Mouse (Mus musculus) heart, adult 11 months (tissue): Measurements from ENCODE around the gene Stard3.

Experiments used
- DNase-seq: peaks from one replicate; pipeline ENCODE4 v3.0.0; 2022

Stard3 gene

DNA sequence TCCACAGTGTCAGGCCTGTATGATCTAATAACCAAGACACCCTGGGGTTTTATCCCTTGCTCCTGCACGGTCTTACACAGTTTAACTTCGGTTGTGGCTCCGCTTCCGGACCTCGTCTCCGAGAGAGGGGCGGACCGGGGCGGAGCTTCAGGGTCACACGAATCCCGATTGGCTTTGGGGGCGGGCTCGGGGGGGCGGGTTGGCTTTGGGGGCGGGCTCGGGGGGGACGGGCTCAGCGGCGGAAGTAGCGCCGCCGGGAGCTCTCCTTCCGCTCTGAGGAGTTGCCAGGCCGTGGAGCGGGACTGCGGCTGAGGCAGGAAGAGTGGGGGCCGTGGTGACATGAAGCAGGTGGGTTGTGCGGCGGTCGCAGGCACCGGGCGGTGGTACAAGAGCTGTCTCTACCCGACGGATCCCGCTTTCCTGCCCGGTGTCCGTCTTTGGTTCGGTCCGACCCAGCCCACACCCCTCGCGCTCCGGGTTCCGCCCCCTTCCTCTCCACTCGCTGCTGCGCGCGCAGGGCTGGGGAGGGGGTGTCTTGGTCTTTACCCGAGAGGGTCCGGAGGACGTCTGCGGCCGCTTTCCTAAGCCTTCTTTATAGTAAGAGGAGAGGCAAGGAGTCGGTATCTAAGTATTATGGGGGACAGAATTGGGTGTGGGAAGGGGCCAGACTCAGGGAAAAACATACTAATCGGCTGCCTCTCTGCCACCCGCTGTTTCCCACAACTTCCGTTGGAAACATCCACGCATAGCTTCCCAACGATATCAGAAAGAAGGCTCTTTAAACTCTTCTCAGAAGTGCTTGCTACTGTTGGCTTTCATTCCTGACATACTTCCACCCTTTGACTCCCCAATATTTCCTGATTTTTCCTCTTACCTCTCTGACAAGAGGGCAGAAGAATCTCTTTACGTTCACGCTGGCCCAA lies at the start of gene Stard3:
Gene Stard3, plus strand, starts transcription at position 208 of the 923 bp plus-strand sequence.
- peak; percentile 99 for DNase-seq

DNA sequence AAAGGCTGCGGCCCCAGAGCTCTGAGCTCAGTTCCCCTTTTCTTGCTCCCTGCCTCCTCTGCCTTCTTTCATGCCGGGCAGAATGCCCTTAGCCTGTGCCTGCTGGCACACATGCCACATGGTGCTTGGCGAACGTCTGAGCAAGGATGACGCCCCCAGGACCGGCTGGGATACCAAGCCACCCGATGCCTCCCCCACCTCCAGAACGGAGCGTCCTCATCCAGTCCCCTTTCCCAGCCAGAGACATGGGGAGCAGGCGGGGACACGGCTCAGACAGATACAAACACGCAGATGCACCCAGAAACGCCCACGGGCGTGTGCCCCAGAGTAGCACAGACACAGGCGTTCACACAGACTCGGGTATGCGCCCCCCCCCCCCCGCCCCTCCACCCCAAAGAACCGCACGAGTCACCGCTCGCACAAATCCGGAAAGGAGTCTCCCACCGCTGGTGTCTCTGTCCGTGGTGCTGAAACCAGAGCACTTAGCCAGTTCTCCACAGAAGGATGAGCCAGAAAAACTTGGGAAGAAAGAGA lies 44.3 kb upstream of the Stard3 start:
- no peak for DNase-seq

DNA sequence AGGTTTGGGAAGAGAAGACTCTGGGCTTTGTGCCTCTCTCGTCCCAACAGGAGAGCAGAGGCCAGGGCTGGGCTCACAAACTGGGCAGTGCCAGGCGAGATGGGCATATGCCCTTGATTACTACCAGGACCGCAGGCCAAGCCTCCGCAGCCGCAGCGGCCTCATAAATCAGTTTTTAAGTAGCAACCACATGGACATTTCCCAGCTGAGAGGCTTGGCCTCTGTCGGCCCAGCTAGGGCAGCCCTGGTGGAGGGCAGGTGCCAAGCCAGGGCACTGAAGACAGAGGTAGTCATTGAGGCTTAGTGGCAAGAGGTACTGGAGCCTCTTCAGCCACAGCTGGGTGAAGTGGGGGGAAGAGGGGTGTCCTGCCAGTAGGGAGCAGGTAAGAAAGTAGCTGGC lies 40.7 kb upstream of the Stard3 start:
- DNase-seq: no peak

DNA sequence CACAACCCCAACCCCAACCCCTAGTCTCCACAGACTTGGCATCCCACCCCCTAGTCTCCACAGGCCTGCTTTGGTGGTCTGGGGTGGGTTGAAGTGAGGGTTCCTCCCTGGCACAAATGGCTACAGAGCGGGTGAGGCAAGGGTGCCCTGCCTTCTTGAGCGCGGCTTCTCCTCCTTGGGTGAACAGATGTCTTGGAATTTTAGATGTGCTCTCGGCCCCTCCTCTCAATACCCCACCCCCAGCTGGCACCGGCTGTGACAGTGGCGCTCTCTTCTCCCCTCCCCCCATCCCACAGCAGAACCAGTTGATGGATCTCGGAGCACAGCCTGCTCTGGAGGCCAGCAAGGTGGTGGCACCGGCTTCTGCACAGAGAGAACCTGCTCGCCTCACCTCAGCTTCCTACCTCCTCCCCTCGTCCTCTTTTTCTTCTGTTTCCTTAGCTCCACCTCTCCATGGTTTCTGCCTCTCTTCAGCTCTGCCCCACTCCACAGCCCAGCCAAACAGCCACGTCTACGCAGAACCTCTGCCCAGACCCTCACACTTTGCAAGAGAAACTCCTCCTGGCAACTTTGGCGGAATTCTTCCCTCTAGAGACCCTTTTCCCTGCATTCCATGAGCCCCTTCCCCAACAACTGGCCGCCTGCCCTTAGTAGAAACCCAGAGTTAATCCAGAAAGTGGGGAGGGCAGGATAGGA lies 39.6 kb upstream of the Stard3 start:
- no peak for DNase-seq

DNA sequence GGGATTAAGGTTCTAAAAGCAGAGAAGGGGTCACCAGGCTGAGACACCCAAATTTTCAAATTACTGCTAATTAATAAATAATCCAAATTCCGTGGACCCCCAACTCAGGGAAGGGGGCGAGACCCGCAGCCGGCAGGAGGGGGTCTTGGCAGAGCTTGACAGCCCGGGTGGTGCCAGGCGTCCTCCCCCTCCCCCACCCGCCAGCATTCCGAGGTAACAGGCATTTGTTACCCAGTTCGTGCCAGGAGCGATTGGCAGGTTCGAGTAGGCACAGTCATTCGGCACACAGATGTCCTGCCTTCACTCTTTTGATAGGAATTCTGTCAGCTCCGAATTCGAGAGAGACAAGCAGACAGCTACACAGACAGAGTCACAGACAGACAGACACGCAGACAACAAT lies 39.0 kb upstream of the Stard3 start:
- DNase-seq: no peak

DNA sequence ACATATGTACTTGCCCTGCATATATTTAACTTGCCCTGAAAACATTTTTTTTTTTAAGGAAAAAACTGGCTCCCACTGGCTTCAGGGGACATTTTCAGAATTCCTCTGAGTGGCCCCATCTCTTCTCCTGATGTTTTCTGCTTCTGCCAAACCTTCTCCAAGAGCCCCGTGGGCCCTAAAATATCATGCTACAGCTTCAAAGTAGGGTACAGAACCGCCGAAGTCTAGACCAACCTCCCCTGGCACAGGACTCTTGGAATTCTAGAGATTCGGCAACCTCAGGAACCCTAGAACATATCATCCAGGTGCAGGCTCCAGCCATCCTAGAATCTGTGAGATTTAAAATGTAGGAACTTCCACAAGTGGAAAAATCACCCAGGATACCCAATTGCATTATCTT lies 38.6 kb upstream of the Stard3 start:
- DNase-seq: no peak

DNA sequence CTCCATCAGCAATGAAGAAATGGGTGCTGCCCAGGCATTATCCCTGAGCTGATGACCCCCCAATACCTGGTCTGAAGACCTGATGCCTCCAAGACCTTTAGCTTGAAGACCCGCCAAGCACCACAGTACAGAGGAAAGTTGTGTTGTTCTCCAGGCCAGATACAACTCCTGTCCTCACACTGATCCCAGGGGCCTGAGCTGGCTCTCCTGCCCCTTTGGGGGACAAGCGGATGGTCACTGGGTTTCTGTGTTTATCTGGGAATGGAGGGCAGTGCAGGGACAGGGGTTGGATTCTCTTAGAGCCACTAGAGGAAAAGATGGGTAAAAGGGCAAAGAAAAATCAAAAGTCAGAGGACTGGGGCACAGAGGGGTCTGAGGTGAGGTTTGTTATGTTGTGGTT lies 38.2 kb upstream of the Stard3 start:
- no peak for DNase-seq

DNA sequence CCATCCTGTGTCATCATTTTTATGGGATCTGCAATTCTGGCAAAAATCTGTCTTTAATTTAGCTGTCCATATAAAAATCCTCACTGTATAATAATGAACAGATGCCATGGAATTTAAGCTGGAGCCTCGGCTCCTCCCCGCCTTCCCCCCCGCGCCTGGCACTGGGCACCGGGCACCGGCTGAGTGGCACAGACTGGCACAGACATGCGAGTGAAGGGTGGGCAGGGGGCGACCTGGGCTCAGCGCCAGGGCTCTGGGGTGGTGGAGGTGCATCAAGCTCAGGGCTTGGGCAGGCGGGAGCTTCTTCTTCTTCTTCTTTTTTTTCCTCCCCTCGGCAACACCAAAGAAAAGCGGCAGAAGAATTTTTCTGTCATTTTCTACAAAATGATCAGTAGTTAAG lies 37.8 kb upstream of the Stard3 start:
- no peak for DNase-seq

DNA sequence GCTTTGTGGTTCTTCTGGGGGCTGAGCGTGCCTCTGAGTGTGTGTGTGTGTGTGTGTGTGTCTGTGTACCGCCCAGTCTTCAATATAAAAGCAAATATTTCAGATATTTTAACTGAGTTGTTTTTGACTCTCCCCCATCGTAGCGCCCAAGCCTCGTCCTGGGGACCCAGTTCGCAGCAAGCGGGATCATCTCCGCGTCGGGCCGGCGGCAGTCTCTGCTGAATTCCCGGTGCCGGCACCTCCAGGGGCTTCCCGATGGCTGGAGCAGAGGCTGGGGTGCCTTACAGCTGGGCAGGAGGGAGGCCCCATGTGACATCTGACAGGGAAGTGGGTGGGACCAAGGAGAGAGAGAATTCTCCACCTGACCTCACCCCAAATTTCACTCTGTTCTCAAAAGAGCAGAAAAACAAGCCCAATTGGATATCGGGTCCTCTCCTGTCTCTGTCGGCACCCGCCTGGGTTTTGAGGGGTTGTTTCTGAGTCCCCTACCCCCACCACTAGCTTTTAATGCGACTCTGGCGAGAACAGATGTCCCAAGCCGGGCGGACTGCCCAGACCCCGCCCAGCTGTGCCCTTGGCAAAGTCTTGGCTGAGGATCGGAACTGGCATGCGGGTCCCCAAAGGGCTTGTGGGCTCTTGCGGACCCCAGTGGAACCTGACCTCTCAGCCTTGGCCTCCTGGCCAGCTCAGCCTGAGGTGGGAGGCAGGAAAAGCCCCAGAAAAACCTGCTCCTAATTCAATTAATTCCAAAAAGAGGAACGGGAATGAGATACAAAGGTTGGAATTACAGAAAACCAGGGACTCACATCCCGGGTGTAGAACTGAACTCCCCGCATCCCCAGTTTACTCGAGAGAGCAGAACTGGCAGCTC lies 37.1 kb upstream of the Stard3 start:
- no peak for DNase-seq

DNA sequence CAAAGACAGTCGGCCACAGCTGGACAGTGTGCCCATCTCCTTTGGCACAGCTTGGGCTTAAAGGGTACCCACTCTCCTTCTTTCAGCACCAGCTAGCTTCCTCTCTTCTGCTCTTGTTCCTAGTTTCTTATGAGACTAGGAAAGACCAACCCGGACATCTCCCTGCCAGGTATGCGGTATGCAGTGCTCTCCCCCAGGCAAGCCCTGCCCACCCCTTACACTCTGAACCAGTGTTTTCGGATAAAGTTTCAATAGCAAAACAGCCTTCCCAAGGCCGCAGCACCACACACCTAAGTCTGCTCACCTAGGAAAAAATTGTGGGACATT lies 36.5 kb upstream of the Stard3 start:
- no peak for DNase-seq

DNA sequence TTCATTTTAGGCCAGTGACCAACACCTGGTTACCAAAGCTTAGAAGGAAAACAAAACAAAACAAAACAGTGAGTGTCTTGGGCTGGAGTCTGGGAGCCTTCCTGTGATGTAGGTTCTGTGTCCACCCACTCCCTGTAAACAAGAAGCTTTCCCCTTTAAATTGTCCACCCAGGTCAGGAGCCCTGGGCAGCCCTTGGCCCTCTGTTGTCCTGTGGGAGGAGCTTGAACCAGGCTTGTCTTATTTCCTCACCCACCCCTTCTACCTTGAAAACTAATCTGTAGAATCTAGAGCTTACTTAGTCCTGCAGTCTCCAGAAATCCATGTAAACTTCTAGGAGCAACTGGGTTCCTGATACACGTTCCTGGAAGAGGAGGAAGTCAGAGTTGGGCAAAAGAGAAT lies 36.0 kb upstream of the Stard3 start:
- DNase-seq: no peak

DNA sequence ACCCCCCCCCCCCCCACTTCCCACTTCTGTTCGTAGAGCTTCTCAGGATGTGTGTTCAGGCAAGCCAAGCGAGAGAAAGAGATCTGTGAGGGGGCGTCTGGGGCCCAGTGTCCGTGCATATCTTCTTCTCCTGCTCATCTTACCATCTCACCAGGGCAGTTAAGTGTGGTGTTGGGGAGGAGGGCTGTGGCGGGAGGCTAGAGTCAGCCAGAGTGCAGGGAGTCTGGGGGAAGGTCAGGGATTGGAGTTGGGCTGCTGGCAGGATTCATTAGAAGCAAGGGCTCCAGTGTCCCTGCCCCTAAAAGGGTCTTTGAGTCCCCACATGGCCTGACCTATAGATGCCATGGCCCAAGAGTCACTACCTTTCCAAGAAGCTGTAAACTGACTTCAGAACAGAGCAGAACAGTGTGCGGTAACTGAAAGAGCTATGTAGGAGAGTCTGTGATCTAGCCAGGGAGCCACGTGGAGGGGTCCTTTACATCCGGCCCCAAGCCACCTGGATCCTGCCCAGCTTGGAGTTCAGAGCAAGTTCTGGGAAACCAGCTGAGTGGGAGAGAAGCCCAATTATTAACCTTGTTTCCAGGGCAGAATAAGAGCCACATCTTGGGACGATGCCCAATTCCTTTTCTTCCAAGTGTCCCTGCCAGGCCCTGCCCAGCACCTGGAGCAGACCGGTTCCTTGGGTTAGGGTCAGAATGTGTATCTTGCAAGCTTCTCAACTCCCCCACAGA lies 34.9 kb upstream of the Stard3 start:
- peak; percentile 77 for DNase-seq

DNA sequence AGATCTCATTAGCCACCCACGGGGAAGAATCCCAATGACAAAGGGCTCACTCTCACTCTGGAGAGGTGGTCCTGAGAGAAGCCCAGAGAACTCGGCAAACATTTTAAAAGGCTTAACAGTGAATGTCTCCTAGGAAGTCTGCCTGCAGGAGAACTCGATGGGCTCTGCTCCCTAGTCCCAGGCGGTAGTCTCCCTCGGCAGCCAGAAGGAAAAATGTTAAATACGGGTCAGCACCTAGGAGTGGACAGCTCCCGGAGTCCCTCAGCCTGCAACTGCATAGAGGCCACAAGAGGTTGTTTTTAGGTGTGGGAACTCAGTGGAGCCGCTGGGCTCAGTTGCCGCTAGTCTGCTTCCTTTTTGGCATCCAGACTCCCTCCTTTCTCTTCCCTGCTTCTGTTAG lies 34.2 kb upstream of the Stard3 start:
- peak; percentile 83 for DNase-seq

DNA sequence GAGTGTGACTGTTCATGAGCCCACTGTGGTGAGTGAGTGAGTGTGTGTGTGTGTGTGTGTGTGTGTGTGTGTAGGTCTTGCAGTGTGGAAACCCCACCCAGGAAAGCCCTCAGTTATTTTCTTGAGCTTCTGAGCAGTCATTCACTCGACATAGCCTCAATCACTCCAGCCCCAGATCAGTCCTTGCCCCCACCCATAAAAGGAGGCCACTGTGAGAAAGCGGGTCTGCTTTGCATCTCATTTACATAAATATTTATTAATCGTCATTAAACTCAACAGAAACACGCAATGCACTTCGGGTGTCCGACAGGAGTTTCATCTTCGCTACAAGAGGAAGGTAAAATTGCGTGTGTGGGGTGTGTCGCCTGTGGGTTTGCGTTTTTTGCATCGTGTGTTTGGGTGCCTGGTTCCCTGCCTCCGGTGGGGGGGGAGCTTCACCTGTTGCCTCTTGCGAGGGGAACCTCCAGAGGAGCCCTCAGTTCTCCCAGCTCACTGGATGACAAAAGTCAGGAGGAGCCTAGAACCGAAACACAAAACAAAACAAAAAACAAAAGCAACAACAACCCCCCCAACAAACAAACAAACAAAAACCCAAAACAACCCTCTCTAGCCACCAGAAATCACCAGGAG lies 32.9 kb upstream of the Stard3 start:
- no peak for DNase-seq

DNA sequence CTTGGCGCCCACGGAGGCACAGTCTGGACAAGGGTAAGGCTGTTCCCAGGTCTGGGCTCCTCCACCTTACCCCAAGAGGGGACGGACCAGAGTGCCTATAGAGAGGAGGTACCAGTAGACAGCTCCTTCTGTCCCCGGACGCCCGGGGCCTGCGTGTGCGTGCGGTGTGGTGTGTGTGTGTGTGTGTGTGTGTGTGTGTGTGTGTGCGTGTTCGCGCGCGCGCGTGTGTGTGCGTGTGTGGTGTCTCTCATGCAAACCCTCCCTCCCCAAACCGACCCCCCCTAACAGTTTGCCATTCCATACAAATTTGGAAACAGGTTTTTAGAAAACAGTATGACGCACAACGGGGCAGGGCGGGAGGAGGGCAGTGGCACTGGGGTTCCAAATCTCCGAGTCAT lies 32.3 kb upstream of the Stard3 start:
- no peak for DNase-seq

DNA sequence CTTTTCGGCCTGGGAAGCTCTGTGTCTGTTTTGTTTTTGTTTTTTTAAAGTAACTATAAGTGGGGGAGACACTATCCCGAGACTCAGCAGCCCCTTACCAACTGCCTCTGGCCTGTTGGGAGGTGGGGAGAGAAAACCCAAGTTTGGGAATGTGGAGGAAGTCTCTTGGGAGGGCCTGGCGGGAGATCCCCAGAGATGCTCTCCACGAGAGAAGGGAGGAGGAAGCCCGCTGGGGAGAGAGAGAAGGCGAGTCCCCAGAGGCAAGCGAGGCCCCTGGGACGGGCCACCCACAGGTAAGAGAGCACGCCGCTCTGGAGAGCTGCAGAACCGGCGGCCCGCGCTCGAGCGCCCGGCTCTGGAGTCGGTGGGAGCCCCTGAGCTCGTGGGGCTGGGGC lies 31.4 kb upstream of the Stard3 start:
- no peak for DNase-seq

DNA sequence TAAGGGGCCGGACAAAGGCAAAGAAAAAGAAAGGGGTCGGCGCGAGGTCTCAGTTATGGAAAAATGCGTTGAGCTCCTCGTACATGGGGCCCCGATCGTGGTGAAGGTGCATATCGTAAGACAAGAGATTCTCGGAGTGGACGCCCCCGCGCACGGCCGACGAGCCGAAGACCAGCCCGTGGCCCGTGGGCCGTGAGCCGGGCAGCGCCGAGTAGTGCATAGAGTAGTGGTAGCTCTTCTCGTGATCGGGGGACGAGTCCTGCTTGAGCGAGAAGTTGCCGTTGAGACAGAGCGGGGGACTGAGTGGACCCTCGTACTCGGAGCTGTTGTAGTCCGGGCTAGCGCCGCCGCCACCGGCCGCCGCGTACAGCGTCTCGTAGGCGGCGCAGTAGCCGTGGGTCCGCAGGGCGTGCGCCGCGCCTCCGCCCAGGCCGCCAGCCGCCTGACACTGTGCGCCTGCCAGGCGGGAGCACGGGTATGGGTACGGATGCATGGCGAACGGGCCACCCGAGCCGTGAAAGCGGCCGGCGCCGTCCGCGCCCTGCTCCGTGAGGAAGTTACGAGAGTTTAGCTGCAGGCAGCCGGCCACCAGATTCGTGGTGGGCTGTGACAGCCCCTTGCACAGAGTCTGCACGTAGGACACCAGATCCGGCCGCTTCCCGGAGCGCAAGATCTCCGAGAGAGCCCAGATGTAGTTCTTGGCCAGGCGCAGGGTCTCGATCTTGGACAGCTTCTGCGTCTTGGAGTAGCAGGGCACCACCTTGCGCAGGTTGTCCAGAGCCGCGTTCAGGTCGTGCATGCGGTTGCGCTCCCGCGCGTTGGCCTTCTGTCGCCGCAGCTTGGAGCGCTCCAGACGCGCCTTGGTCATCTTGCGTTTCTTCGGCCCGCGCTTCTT lies 30.8 kb upstream of the Stard3 start:
- DNase-seq: no peak

DNA sequence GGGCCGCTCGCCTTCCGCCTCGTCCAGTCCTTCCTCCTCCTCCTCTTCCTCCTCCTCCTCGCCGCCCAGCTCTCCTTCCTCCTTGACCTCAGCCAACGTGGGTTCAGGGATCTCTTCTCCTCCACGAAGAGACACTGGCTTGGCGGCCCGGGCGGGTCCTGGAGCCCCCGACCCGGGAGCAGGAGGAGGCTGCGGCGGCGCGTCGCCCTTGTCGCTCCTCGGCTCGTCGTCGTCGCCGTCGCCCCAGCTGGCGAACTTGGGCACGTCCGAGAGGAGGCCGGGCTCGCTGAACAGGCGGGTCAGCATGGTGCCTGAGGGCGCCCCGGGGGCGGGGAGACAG lies 30.2 kb upstream of the Stard3 start:
- no peak for DNase-seq

DNA sequence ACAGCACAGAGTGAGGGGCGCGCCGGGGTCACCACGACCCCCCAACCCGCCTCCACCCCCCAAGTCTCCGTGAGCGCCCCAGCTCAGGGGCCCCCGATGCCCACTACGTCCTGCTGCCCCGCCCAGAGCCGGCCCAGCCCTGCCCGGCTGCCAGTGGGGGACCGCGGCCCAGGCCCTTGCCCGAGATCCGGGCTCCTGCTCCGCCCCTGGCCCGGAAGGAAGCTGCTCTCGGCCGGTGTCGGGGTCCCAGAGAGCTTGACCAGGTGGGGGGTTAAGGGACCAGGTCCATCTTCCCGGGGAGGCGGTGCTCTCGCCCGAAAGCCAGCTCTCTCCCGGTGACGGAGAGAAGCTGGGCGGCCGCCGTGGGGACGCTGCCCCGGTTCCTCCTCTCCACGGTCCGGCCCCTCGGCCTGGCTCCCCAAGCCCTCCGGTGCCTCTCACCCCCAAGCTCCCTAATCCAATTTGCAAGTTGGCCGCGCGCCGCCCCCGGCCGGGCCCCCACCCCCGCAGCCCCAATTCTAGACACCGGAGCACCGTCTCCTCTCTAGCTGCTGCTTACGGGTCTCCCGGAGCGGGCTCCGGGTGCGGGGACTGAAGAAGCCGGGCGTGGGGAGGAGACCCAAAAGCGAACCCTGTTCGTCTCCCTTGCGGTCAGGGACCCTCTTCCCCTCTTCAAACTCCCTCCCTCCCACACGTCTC lies 29.6 kb upstream of the Stard3 start:
- DNase-seq: no peak
